Mouse (Mus musculus) forebrain, embryonic 11.5 days (tissue): ENCODE data around the gene H2-DMa. TPM values are rescaled to one million over a fixed set of nuclear protein-coding genes. Genes with fewer than 3 reads are reported as not detected.
A peak's percentile ranks its signal among the peaks of the same experiment; 100 is the strongest.

Source experiments
- ATAC-seq: fragments of 200-750 bp; cut with Nextera tagmentation; replicated peaks from 2 replicates; pipeline ENCODE4 v1.8.0; 2017; ENCODE audit warnings: moderate TSS enrichment; ENCODE audit not compliant: low FRiP score
- DNase-seq: peaks from one replicate; pipeline ENCODE4 v3.0.0-alpha.2; 2017; ENCODE audit warnings: low spot score
- H3K27ac ChIP-seq: fragments of 300-500 bp; sonication (generic); 2 replicates; pipeline ENCODE4 v1.5.1; 2014; ENCODE audit warnings: low read depth, low read length
- H3K27me3 ChIP-seq: fragments of 300-500 bp; sonication (generic); 2 replicates; pipeline ENCODE4 v1.6.1; 2014; ENCODE audit warnings: mild to moderate bottlenecking, low read length, mixed read lengths; ENCODE audit not compliant: control insufficient read depth, insufficient read depth
- H3K36me3 ChIP-seq: fragments of 300-500 bp; sonication (generic); 2 replicates; pipeline ENCODE4 v1.6.1; 2014; ENCODE audit warnings: mild to moderate bottlenecking, low read length, moderate library complexity, mixed read lengths; ENCODE audit not compliant: control insufficient read depth, insufficient read depth
- H3K4me1 ChIP-seq: fragments of 300-500 bp; sonication (generic); replicated peaks from 2 replicates; pipeline ENCODE4 v1.6.1; 2014; ENCODE audit warnings: low read length, mixed read lengths; ENCODE audit not compliant: control insufficient read depth, insufficient read depth
- H3K4me2 ChIP-seq: fragments of 300-500 bp; sonication (generic); 2 replicates; pipeline ENCODE4 v1.6.1; 2014; ENCODE audit warnings: low read depth, mild to moderate bottlenecking, low read length, moderate library complexity, mixed read lengths; ENCODE audit not compliant: severe bottlenecking
- H3K4me3 ChIP-seq: fragments of 300-500 bp; sonication (generic); 2 replicates; pipeline ENCODE4 v1.5.1; 2014; ENCODE audit warnings: low read depth, low read length
- H3K9ac ChIP-seq: fragments of 300-500 bp; sonication (generic); 2 replicates; pipeline ENCODE4 v1.6.1; 2014; ENCODE audit warnings: low read length
- H3K9me3 ChIP-seq: fragments of 300-500 bp; sonication (generic); 2 replicates; pipeline ENCODE4 v1.6.1; 2016; ENCODE audit warnings: low read length, mixed read lengths; ENCODE audit not compliant: control insufficient read depth
- WGBS: fragments of 180-500 bp; shearing (Covaris S2); extraction: QIAGEN DNeasy Blood & Tissue Kit; methylation state at CpG from one replicate; pipeline ENCODE4 v1.1.7; 2014; 5-methylcytosine and 5-hydroxymethylcytosine counted together
- polyA plus RNA-seq: library from polyadenylated mRNA; unstranded; fragments of >200 nt; fragmentation: Nextera tagmentation; extraction: Ambion mirVana; gene quantifications from 2 replicates; pipeline ENCODE4 v1.2.1, GENCODE M21; 2014

Gene H2-DMa
- polyA plus RNA-seq, 1 experiment from 2014 or later = 8.2 TPM

- DNase-seq (no peak), ATAC-seq (no peak)
- Histone ChIP-seq H3K27me3 (no peaks in the 10 kb centered on the region), H3K4me2 (no peak overlapping the region), H3K36me3 (peaks cover 17% of the 10 kb centered on the region; the same call in 1 of the 2 replicates), H3K9ac (no peak overlapping the region), H3K4me1 (0 out of 2 replicates have a peak, but pooled peaks cover 4% of the 10 kb centered on the region), H3K4me3 (no peak overlapping the region), H3K9me3 (no peaks in the 10 kb centered on the region), H3K27ac (no peak overlapping the region)
- 87% methylated on average over 5 of the region's 6 CpGs for WGBS
Measured at GRCm38 (mm10) chr17:34108460-34108859, 10.9 kb upstream of the H2-DMa start.

GRCm38 (mm10) chr17:34109038-34109805 is 10.1 kb upstream of the H2-DMa start:
- no peak overlapping the region for H3K9ac ChIP-seq
- H3K4me2 ChIP-seq = no peak overlapping the region
- WGBS = 79% methylated on average over 14 of the region's 14 CpGs
- 0 out of 2 replicates have a peak, but pooled peaks cover 4% of the 10 kb centered on the region for H3K4me1 ChIP-seq
- ATAC-seq (peak; percentile 21; the same call in 1 of the 2 replicates), DNase-seq (no peak)
- no peaks in the 10 kb centered on the region for H3K9me3 ChIP-seq
- H3K4me3 ChIP-seq = no peak overlapping the region
- H3K27me3 ChIP-seq = no peaks in the 10 kb centered on the region
- peak overlapping the region; percentile 50; the same call in 1 of the 2 replicates for H3K27ac ChIP-seq
- H3K36me3 ChIP-seq = peaks cover 22% of the 10 kb centered on the region; the same call in 1 of the 2 replicates

- Histone ChIP-seq H3K4me3 (no peak overlapping the region), H3K27ac (peak overlapping the region; percentile 50; the same call in 1 of the 2 replicates), H3K4me1 (0 out of 2 replicates have a peak, but pooled peaks cover 4% of the 10 kb centered on the region), H3K4me2 (no peak overlapping the region), H3K36me3 (peaks cover 27% of the 10 kb centered on the region), H3K9ac (no peak overlapping the region), H3K9me3 (no peaks in the 10 kb centered on the region), H3K27me3 (no peaks in the 10 kb centered on the region)
- DNase-seq = no peak
- ATAC-seq = peak; percentile 57
- WGBS = 77% methylated on average over 3 of the region's 3 CpGs
Measured at GRCm38 (mm10) chr17:34109806-34110195, 9.5 kb upstream of the H2-DMa start.

- Histone ChIP-seq H3K4me3 (no peak overlapping the region), H3K27me3 (no peaks in the 10 kb centered on the region), H3K4me2 (no peak overlapping the region), H3K27ac (no peak overlapping the region), H3K9me3 (no peaks in the 10 kb centered on the region), H3K36me3 (peaks cover 32% of the 10 kb centered on the region), H3K9ac (no peak overlapping the region), H3K4me1 (0 out of 2 replicates have a peak, but pooled peaks cover 4% of the 10 kb centered on the region)
- no peak for ATAC-seq
- DNase-seq = peak; percentile 57
- 71% methylated on average over 8 of the region's 8 CpGs for WGBS
Measured at GRCm38 (mm10) chr17:34110309-34110708, 9.0 kb upstream of the H2-DMa start.

GRCm38 (mm10) chr17:34114114-34114513 is 5.2 kb upstream of the H2-DMa start:
- WGBS = 96% methylated on average over 7 of the region's 7 CpGs
- no peak overlapping the region for H3K4me3 ChIP-seq
- no peak overlapping the region for H3K9ac ChIP-seq
- DNase-seq (no peak), ATAC-seq (no peak)
- peaks cover 14% of the 10 kb centered on the region; the same call in 1 of the 2 replicates for H3K4me1 ChIP-seq
- no peak overlapping the region for H3K27ac ChIP-seq
- peaks cover 46% of the 10 kb centered on the region for H3K36me3 ChIP-seq
- H3K4me2 ChIP-seq = no peak overlapping the region
- no peaks in the 10 kb centered on the region for H3K27me3 ChIP-seq
- H3K9me3 ChIP-seq = no peaks in the 10 kb centered on the region

GRCm38 (mm10) chr17:34116736-34117370 is 2.5 kb upstream of the H2-DMa start:
- peaks cover 45% of the 10 kb centered on the region for H3K36me3 ChIP-seq
- H3K9me3 ChIP-seq = no peaks in the 10 kb centered on the region
- H3K4me1 ChIP-seq = peaks cover 10% of the 10 kb centered on the region; the same call in 1 of the 2 replicates
- no peaks in the 10 kb centered on the region for H3K27me3 ChIP-seq
- H3K9ac ChIP-seq = peak overlapping the region; percentile 100
- H3K27ac ChIP-seq = no peak overlapping the region
- ATAC-seq = no peak
- WGBS = 42% methylated on average over 7 of the region's 7 CpGs
- peak overlapping the region; percentile 95 for H3K4me2 ChIP-seq
- no peak for DNase-seq
- peak overlapping the region; percentile 100 for H3K4me3 ChIP-seq

GRCm38 (mm10) chr17:34117421-34118112 is 1.8 kb upstream of the H2-DMa start:
- H3K9ac ChIP-seq = peak overlapping the region; percentile 100
- no peaks in the 10 kb centered on the region for H3K27me3 ChIP-seq
- ATAC-seq (no peak), DNase-seq (no peak)
- peak overlapping the region; percentile 95 for H3K4me2 ChIP-seq
- 4% methylated on average over 5 of the region's 5 CpGs for WGBS
- H3K4me3 ChIP-seq = peak overlapping the region; percentile 100
- H3K36me3 ChIP-seq = peaks cover 38% of the 10 kb centered on the region
- no peak overlapping the region for H3K27ac ChIP-seq
- no peaks in the 10 kb centered on the region for H3K9me3 ChIP-seq
- peaks cover 10% of the 10 kb centered on the region; the same call in 1 of the 2 replicates for H3K4me1 ChIP-seq

GRCm38 (mm10) chr17:34118113-34118872 is 1.0 kb upstream of the H2-DMa start:
- peak overlapping the region; percentile 100 for H3K9ac ChIP-seq
- H3K4me3 ChIP-seq = peak overlapping the region; percentile 100
- H3K27me3 ChIP-seq = no peaks in the 10 kb centered on the region
- ATAC-seq = no peak
- H3K27ac ChIP-seq = peak overlapping the region; percentile 100
- peaks cover 12% of the 10 kb centered on the region; the same call in 1 of the 2 replicates for H3K4me1 ChIP-seq
- peak; percentile 79 for DNase-seq
- H3K4me2 ChIP-seq = peak overlapping the region; percentile 95
- H3K36me3 ChIP-seq = peaks cover 30% of the 10 kb centered on the region
- no peaks in the 10 kb centered on the region for H3K9me3 ChIP-seq
- WGBS = under 1% methylated on average over 67 of the region's 67 CpGs
